Mouse (Mus musculus): Measurements from ENCODE around the gene Ciart. TPM values are rescaled to one million over a fixed set of nuclear protein-coding genes. Genes with fewer than 3 reads are reported as not detected.
"Not testable (repeated sequence)": the region's sequence is repeated elsewhere in the genome, so short reads cannot be mapped to it uniquely, and the experiment has no call there.

Gene Ciart
- polyA plus RNA-seq, 1 experiment: 4.4 TPM

DNA sequence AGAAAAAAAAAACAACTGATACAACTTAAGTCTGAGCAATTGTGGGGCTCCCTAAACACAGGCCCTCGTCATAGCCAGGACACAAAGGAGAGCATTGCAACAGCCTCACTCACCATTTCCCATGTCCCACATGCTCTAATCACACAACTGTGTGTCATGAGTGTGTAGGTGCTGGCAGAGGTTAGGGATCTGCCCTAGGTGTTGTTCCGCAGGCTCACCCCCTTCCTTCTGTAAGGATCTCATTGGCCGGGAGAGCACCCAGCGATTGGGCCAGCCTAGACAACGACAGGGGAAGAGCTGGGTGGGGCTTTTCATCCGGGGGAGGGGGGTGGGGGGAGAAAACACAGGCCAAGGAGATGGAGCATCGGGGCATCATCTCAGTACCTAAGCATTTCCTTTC is 18.5 kb downstream of the Ciart start:
- H3K79me3 ChIP-seq (ENCODE audit: low read depth): no peaks in the 10 kb centered on the region
- no peaks in the 10 kb centered on the region for H3K27me3 ChIP-seq (ENCODE audit: control insufficient read depth, insufficient read depth, insufficient read length)
- TF ChIP-seq FOSL1 (IDR thresholded peaks at IDR 0.05; ENCODE audit: insufficient read depth, low read length, poor library complexity, severe bottlenecking) (no peak), MYOG (IDR thresholded peaks at IDR 0.05; ENCODE audit: control insufficient read depth, extremely low read depth, insufficient read length) (no peak), USF1 (IDR thresholded peaks at IDR 0.05; ENCODE audit: low read depth) (no peak), CEBPB (IDR thresholded peaks at IDR 0.05; ENCODE audit: low read depth) (no peak), MAX (IDR thresholded peaks at IDR 0.05) (no peak), MYOD1 (IDR thresholded peaks at IDR 0.05; ENCODE audit: control insufficient read depth, insufficient read length, low read depth) (no peak), CTCF (IDR thresholded peaks at IDR 0.05; ENCODE audit: control insufficient read depth, insufficient read depth, insufficient read length) (no peak)
- peaks cover 9% of the 10 kb centered on the region for H3K36me3 ChIP-seq (ENCODE audit: control insufficient read depth, insufficient read depth)
- H3K79me2 ChIP-seq (ENCODE audit: control insufficient read depth, insufficient read depth): peaks cover 12% of the 10 kb centered on the region
- H3ac ChIP-seq (ENCODE audit: control insufficient read depth, insufficient read length, low read depth): no peak overlapping the region
- no peak overlapping the region for H3K4me3 ChIP-seq (ENCODE audit: insufficient read depth, poor library complexity, severe bottlenecking)

DNA sequence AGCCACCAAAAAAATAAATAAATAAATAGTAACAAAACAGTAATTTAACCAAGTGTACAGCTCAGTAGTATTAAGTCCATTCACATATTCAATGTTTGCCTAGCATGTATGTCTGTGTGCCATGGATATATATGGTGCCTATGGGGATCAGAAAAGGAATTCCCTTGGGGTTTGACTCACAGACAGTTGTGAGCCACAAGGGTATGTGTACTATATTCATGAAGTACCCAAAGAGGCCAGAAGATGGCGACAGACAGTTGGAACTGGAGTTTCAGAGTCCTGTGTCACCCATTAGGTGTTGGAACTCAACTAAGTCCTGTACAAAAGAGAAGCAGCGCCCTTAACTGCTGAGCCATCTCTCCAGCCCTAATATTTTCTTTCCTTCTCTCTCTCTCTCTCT is 20.3 kb downstream of the Ciart start:
- no peak overlapping the region for H3K4me3 ChIP-seq (ENCODE audit: insufficient read depth, poor library complexity, severe bottlenecking)
- TF ChIP-seq CTCF (IDR thresholded peaks at IDR 0.05; ENCODE audit: control insufficient read depth, insufficient read depth, insufficient read length): no peak
- TF ChIP-seq MAX (IDR thresholded peaks at IDR 0.05): no peak
- no peak for TF ChIP-seq MYOG (IDR thresholded peaks at IDR 0.05; ENCODE audit: control insufficient read depth, extremely low read depth, insufficient read length)
- TF ChIP-seq USF1 (IDR thresholded peaks at IDR 0.05; ENCODE audit: low read depth): no peak
- TF ChIP-seq FOSL1 (IDR thresholded peaks at IDR 0.05; ENCODE audit: insufficient read depth, low read length, poor library complexity, severe bottlenecking): no peak
- no peak for TF ChIP-seq MYOD1 (IDR thresholded peaks at IDR 0.05; ENCODE audit: control insufficient read depth, insufficient read length, low read depth)
- TF ChIP-seq CEBPB (IDR thresholded peaks at IDR 0.05; ENCODE audit: low read depth): no peak
- no peak overlapping the region for H3ac ChIP-seq (ENCODE audit: control insufficient read depth, insufficient read length, low read depth)
- H3K79me3 ChIP-seq (ENCODE audit: low read depth): no peaks in the 10 kb centered on the region
- H3K79me2 ChIP-seq (ENCODE audit: control insufficient read depth, insufficient read depth): no peaks in the 10 kb centered on the region
- H3K36me3 ChIP-seq (ENCODE audit: control insufficient read depth, insufficient read depth): peaks cover 9% of the 10 kb centered on the region
- no peaks in the 10 kb centered on the region for H3K27me3 ChIP-seq (ENCODE audit: control insufficient read depth, insufficient read depth, insufficient read length)

DNA sequence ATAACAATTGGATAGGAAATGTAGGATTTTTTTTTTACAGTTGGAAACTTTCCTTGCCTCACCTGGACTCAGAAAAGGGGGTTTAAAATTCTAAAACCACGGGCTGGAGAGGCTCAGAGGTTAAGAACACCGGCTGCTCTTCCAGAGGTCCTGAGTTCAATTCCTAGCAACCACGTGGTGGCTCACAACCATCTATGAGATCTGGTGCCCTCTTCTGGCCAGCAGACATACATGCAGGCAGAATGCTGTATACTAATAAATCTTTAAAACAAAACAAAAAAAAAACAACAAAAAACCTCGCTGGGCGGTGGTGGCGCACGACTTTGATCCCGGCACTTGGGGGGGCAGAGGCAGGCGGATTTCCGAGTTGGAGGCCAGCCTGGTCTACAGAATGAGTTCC is 20.8 kb downstream of the Ciart start:
- Histone ChIP-seq H3K36me3 (ENCODE audit: control insufficient read depth, insufficient read depth) (peaks cover 6% of the 10 kb centered on the region), H3K79me3 (ENCODE audit: low read depth) (no peaks in the 10 kb centered on the region), H3K4me3 (ENCODE audit: insufficient read depth, poor library complexity, severe bottlenecking) (no peak overlapping the region), H3K27me3 (ENCODE audit: control insufficient read depth, insufficient read depth, insufficient read length) (no peaks in the 10 kb centered on the region), H3K79me2 (ENCODE audit: control insufficient read depth, insufficient read depth) (no peaks in the 10 kb centered on the region), H3ac (ENCODE audit: control insufficient read depth, insufficient read length, low read depth) (no peak overlapping the region)
- TF ChIP-seq USF1 (IDR thresholded peaks at IDR 0.05; ENCODE audit: low read depth): no peak
- no peak for TF ChIP-seq MYOD1 (IDR thresholded peaks at IDR 0.05; ENCODE audit: control insufficient read depth, insufficient read length, low read depth)
- no peak for TF ChIP-seq CTCF (IDR thresholded peaks at IDR 0.05; ENCODE audit: control insufficient read depth, insufficient read depth, insufficient read length)
- TF ChIP-seq CEBPB (IDR thresholded peaks at IDR 0.05; ENCODE audit: low read depth): no peak
- TF ChIP-seq MYOG (IDR thresholded peaks at IDR 0.05; ENCODE audit: control insufficient read depth, extremely low read depth, insufficient read length): no peak
- TF ChIP-seq FOSL1 (IDR thresholded peaks at IDR 0.05; ENCODE audit: insufficient read depth, low read length, poor library complexity, severe bottlenecking): no peak
- TF ChIP-seq MAX (IDR thresholded peaks at IDR 0.05): no peak

DNA sequence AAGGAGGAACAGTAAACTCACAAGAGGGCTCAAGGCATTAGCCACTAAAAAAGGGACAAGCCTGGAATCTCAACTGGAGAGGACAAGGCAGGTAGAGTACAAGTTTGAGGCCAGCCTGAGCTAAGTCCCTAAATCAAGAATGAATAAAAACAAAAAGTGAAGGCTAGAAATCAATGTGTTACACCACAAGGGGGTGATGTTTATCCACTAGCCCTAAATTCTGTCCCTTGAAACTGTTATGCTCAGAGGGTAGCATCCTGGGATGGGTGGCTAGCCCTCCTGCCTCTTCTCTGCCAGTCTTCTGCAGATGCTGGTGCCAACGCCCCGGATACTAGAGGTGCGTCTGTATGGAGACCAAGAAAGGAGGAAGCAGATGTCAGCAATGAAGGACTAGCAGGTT is 21.7 kb downstream of the Ciart start:
- peaks cover 3% of the 10 kb centered on the region for H3K79me2 ChIP-seq (ENCODE audit: control insufficient read depth, insufficient read depth)
- H3ac ChIP-seq (ENCODE audit: control insufficient read depth, insufficient read length, low read depth): no peak overlapping the region
- no peaks in the 10 kb centered on the region for H3K27me3 ChIP-seq (ENCODE audit: control insufficient read depth, insufficient read depth, insufficient read length)
- H3K4me3 ChIP-seq (ENCODE audit: insufficient read depth, poor library complexity, severe bottlenecking): no peak overlapping the region
- H3K36me3 ChIP-seq (ENCODE audit: control insufficient read depth, insufficient read depth): peaks cover 4% of the 10 kb centered on the region
- no peak for TF ChIP-seq MYOD1 (IDR thresholded peaks at IDR 0.05; ENCODE audit: control insufficient read depth, insufficient read length, low read depth)
- no peak for TF ChIP-seq FOSL1 (IDR thresholded peaks at IDR 0.05; ENCODE audit: insufficient read depth, low read length, poor library complexity, severe bottlenecking)
- no peak for TF ChIP-seq MAX (IDR thresholded peaks at IDR 0.05)
- TF ChIP-seq MYOG (IDR thresholded peaks at IDR 0.05; ENCODE audit: control insufficient read depth, extremely low read depth, insufficient read length): no peak
- TF ChIP-seq CTCF (IDR thresholded peaks at IDR 0.05; ENCODE audit: control insufficient read depth, insufficient read depth, insufficient read length): no peak
- TF ChIP-seq CEBPB (IDR thresholded peaks at IDR 0.05; ENCODE audit: low read depth): no peak
- TF ChIP-seq USF1 (IDR thresholded peaks at IDR 0.05; ENCODE audit: low read depth): no peak
- no peaks in the 10 kb centered on the region for H3K79me3 ChIP-seq (ENCODE audit: low read depth)

DNA sequence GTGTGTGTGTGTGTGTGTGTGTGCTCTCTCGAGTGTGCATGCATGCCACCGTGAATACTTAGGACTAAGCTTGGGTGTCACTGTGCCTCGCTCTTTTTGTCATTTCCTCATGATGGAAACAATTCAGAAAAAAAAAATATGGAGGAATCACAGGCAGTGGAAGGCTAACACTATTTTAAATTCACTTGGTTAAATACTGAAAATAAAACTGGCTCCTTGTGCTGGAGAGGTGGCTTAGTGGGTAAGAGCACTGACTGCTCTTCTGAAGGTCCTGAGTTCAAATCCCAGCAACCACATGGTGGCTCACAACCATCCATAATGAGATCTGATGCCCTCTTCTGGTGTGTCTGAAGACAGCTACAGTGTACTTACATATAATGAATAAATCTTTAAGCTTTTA is 23.8 kb downstream of the Ciart start:
- not testable (repeated sequence) for H3K36me3 ChIP-seq (ENCODE audit: control insufficient read depth, insufficient read depth); H3K27me3 ChIP-seq (ENCODE audit: control insufficient read depth, insufficient read depth, insufficient read length); H3ac ChIP-seq (ENCODE audit: control insufficient read depth, insufficient read length, low read depth); H3K4me3 ChIP-seq (ENCODE audit: insufficient read depth, poor library complexity, severe bottlenecking)
- Histone ChIP-seq H3K79me3 (ENCODE audit: low read depth) (peaks cover 17% of the 10 kb centered on the region), H3K79me2 (ENCODE audit: control insufficient read depth, insufficient read depth) (peaks cover 23% of the 10 kb centered on the region)

DNA sequence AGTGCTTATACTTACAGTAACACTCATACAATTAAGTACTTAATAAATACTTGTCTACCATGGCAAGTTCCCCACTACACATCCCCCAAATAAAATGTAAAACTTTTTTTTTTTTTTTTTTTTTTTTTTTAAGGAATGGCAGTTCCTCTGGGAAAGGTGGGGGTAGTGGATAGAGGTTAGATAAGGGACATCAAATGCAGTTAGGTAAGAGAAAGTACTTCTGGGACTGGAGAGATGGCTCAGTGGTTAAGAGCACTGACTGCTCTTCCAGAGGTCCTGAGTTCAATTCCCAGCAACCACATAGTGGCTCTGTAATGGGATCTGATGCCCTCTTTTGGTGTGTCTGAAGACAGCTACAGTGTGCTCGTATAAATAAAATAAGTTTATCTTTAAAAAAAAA is 25.0 kb downstream of the Ciart start:
- peaks cover 20% of the 10 kb centered on the region for H3K79me3 ChIP-seq (ENCODE audit: low read depth)
- H3K36me3 ChIP-seq (ENCODE audit: control insufficient read depth, insufficient read depth): peaks cover 17% of the 10 kb centered on the region
- H3K27me3 ChIP-seq (ENCODE audit: control insufficient read depth, insufficient read depth, insufficient read length); H3K4me3 ChIP-seq (ENCODE audit: insufficient read depth, poor library complexity, severe bottlenecking); H3ac ChIP-seq (ENCODE audit: control insufficient read depth, insufficient read length, low read depth): not testable (repeated sequence)
- H3K79me2 ChIP-seq (ENCODE audit: control insufficient read depth, insufficient read depth): peaks cover 28% of the 10 kb centered on the region
